Mouse (Mus musculus) stomach, embryonic 14.5 days (tissue): ENCODE results near the gene Rnf8. TPM values are rescaled to one million over a fixed set of nuclear protein-coding genes. Genes with fewer than 3 reads are reported as not detected.

ENCODE experiments used
- ATAC-seq: fragments of 200-750 bp; cut with Nextera tagmentation; 2 replicates; pipeline ENCODE4 v1.8.0; 2017; ENCODE audit warnings: low read depth, moderate TSS enrichment; ENCODE audit not compliant: insufficient number of reproducible peaks, insufficient read depth, low FRiP score
- H3K27ac ChIP-seq: fragments of 300-500 bp; sonication (generic); 2 replicates; pipeline ENCODE4 v1.5.1; 2014; ENCODE audit warnings: mild to moderate bottlenecking, low read length, moderate library complexity, mixed read lengths
- H3K27me3 ChIP-seq: fragments of 300-500 bp; sonication (generic); 2 replicates; pipeline ENCODE4 v1.6.1; 2014; ENCODE audit warnings: low read length, control low read depth, mixed read lengths; ENCODE audit not compliant: control insufficient read depth, insufficient read depth
- H3K36me3 ChIP-seq: fragments of 300-500 bp; sonication (generic); 2 replicates; pipeline ENCODE4 v1.6.1; 2014; ENCODE audit warnings: mild to moderate bottlenecking, control low read depth, low read length, moderate library complexity, mixed read lengths; ENCODE audit not compliant: control insufficient read depth, insufficient read depth
- H3K4me1 ChIP-seq: fragments of 300-500 bp; sonication (generic); 2 replicates; pipeline ENCODE4 v1.6.1; 2014; ENCODE audit warnings: low read length, control low read depth, mixed read lengths; ENCODE audit not compliant: control insufficient read depth, insufficient read depth
- H3K4me2 ChIP-seq: fragments of 300-500 bp; sonication (generic); replicated peaks from 2 replicates; pipeline ENCODE4 v1.6.1; 2014; ENCODE audit warnings: low read depth, low read length, control low read depth
- H3K4me3 ChIP-seq: fragments of 300-500 bp; sonication (generic); 2 replicates; pipeline ENCODE4 v1.5.1; 2014; ENCODE audit warnings: low read depth, low read length, control low read depth
- H3K9ac ChIP-seq: fragments of 300-500 bp; sonication (generic); replicated peaks from 2 replicates; pipeline ENCODE4 v1.6.1; 2014; ENCODE audit warnings: low read depth, mild to moderate bottlenecking, control low read depth, low read length, moderate library complexity, mixed read lengths
- H3K9me3 ChIP-seq: fragments of 300-500 bp; sonication (generic); 2 replicates; pipeline ENCODE4 v1.6.1; 2016; ENCODE audit warnings: low read depth, low read length, control low read depth; ENCODE audit not compliant: control insufficient read depth
- WGBS: fragments of 180-500 bp; shearing (Covaris S2); extraction: QIAGEN DNeasy Blood & Tissue Kit; methylation state at CpG from one replicate; pipeline ENCODE4 v1.1.7; 2014; 5-methylcytosine and 5-hydroxymethylcytosine counted together
- polyA plus RNA-seq: library from polyadenylated mRNA; unstranded; fragments of >200 nt; fragmentation: Nextera tagmentation; extraction: Ambion mirVana; gene quantifications from 2 replicates; pipeline ENCODE4 v1.2.1, GENCODE M21; 2014

Rnf8 gene
- 79.0 and 80.8 TPM in 2 replicates for polyA plus RNA-seq

- Histone ChIP-seq H3K36me3 (peaks cover 7% of the 10 kb centered on the region; the same call in 1 of the 2 replicates), H3K9me3 (no peaks in the 10 kb centered on the region), H3K4me3 (peak within 1 kb of the TSS; percentile 98), H3K9ac (peak within 1 kb of the TSS; percentile 96), H3K27ac (peak within 1 kb of the TSS; percentile 94), H3K27me3 (no peaks in the 10 kb centered on the region), H3K4me2 (peak within 1 kb of the TSS; percentile 81), H3K4me1 (peaks cover 23% of the 10 kb centered on the region)
- 2% methylated on average over 52 of the region's 52 CpGs for WGBS
- peak; percentile 91 for ATAC-seq
These were observed at the start of gene Rnf8, which contains the start of gene Gm28043 for GRCm38 (mm10) chr17:29614115-29615023. Gene Rnf8 (plus strand): TSS chr17:29614790. Gene Gm28043 (plus strand): TSS chr17:29614876.

- Histone ChIP-seq H3K4me3 (no peak overlapping the region), H3K9ac (no peak overlapping the region), H3K9me3 (no peaks in the 10 kb centered on the region), H3K4me1 (no peaks in the 10 kb centered on the region), H3K4me2 (no peak overlapping the region), H3K27ac (no peak overlapping the region), H3K36me3 (peaks cover 21% of the 10 kb centered on the region; the same call in 1 of the 2 replicates), H3K27me3 (no peaks in the 10 kb centered on the region)
- 98% methylated on average over 5 of the region's 5 CpGs for WGBS
- ATAC-seq, result no peak
These were observed 49.1 kb upstream of the Rnf8 start for GRCm38 (mm10) chr17:29565521-29565920.

- no peak for ATAC-seq
- Histone ChIP-seq H3K36me3 (peaks cover 41% of the 10 kb centered on the region), H3K9ac (no peak overlapping the region), H3K27me3 (no peaks in the 10 kb centered on the region), H3K4me1 (no peaks in the 10 kb centered on the region), H3K4me3 (no peak overlapping the region), H3K27ac (no peak overlapping the region), H3K4me2 (no peak overlapping the region), H3K9me3 (no peaks in the 10 kb centered on the region)
- 89% methylated on average over 15 of the region's 15 CpGs for WGBS
These were observed 46.2 kb upstream of the Rnf8 start for GRCm38 (mm10) chr17:29568435-29568834.

- Histone ChIP-seq H3K4me2 (no peak overlapping the region), H3K4me1 (no peaks in the 10 kb centered on the region), H3K27ac (no peak overlapping the region), H3K9ac (no peak overlapping the region), H3K36me3 (peaks cover 41% of the 10 kb centered on the region), H3K9me3 (no peaks in the 10 kb centered on the region), H3K4me3 (no peak overlapping the region), H3K27me3 (no peaks in the 10 kb centered on the region)
- 87% methylated on average over 6 of the region's 6 CpGs for WGBS
- no peak for ATAC-seq
These were observed 44.8 kb upstream of the Rnf8 start for GRCm38 (mm10) chr17:29569831-29570230.

DNA sequence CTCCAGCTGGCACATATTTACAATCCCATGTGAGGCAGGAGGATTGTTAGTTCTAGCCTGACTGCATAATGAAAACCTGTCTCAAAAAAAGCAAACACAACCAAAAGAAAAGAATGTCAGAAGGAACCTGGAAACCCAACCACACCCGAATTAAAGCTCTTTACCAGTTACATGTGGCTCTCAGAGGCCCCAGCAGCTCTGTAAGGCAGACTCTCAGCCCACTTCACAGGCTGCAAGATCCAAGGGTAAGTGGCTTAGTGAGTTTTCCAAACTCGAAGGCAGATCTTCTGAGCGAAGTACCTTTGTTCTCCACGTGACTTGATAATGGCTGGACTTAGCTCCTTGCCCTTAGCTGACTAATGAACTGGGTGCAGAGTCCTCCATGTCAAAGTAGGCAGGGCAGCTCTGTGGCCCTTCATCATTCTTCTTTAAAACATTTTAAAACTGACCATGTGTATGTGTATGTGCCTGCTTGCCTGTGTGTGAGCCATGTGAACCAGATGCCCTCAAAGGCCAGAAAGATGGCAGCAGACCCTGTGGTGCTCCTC lies 34.9 kb upstream of the Rnf8 start:
- no peak for ATAC-seq
- 75% methylated on average over 4 of the region's 4 CpGs for WGBS
- no peak overlapping the region for H3K9ac ChIP-seq

DNA sequence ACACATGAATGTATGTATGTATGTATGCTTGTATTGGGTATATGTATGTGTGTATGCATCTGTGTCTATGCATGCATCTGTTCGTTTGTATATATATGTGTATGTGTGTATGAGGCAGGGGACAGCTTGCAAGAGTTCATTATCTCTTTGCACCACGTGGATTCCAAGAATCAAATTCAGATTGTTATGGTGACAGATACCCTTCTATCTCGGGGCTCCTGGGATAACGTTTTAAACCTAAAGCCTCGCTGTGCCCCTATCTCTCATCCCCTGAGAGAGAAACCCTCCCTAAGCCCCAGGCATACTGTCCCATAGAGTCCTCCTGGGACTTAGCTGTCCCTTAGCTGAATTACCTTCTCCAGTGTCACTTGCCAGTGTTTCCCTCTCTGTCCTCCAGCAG lies 31.0 kb upstream of the Rnf8 start:
- H3K27me3 ChIP-seq, result no peaks in the 10 kb centered on the region
- H3K9me3 ChIP-seq, result no peaks in the 10 kb centered on the region
- ATAC-seq, result no peak
- H3K36me3 ChIP-seq, result peaks cover 7% of the 10 kb centered on the region
- no peak overlapping the region for H3K9ac ChIP-seq
- no peaks in the 10 kb centered on the region for H3K4me1 ChIP-seq
- H3K4me2 ChIP-seq, result no peak overlapping the region
- no peak overlapping the region for H3K4me3 ChIP-seq
- 85% methylated on average over 5 of the region's 5 CpGs for WGBS
- no peak overlapping the region for H3K27ac ChIP-seq

More for the DNA sequence above, 34.9 kb upstream of the Rnf8 start:
- H3K27ac ChIP-seq, result no peak overlapping the region
- H3K4me1 ChIP-seq, result no peaks in the 10 kb centered on the region
- H3K4me3 ChIP-seq, result no peak overlapping the region
- peaks cover 31% of the 10 kb centered on the region for H3K36me3 ChIP-seq
- no peaks in the 10 kb centered on the region for H3K9me3 ChIP-seq
- no peaks in the 10 kb centered on the region for H3K27me3 ChIP-seq
- no peak overlapping the region for H3K4me2 ChIP-seq

GRCm38 (mm10) chr17:29584306-29584705 lies 30.3 kb upstream of the Rnf8 start:
- Histone ChIP-seq H3K36me3 (peaks cover 6% of the 10 kb centered on the region), H3K9ac (no peak overlapping the region), H3K27me3 (no peaks in the 10 kb centered on the region), H3K4me3 (no peak overlapping the region), H3K4me1 (no peaks in the 10 kb centered on the region), H3K4me2 (no peak overlapping the region), H3K27ac (no peak overlapping the region), H3K9me3 (no peaks in the 10 kb centered on the region)
- 56% methylated on average over 5 of the region's 5 CpGs for WGBS
- no peak for ATAC-seq

GRCm38 (mm10) chr17:29584737-29585136 lies 29.9 kb upstream of the Rnf8 start:
- ATAC-seq, result no peak
- 86% methylated on average over 3 of the region's 3 CpGs for WGBS
- Histone ChIP-seq H3K9ac (no peak overlapping the region), H3K36me3 (peaks cover 1% of the 10 kb centered on the region; the same call in 1 of the 2 replicates), H3K9me3 (no peaks in the 10 kb centered on the region), H3K4me1 (no peaks in the 10 kb centered on the region), H3K27me3 (no peaks in the 10 kb centered on the region), H3K4me3 (no peak overlapping the region), H3K27ac (no peak overlapping the region), H3K4me2 (no peak overlapping the region)
